Mouse (Mus musculus): ENCODE data around the gene Atpif1.

DNA sequence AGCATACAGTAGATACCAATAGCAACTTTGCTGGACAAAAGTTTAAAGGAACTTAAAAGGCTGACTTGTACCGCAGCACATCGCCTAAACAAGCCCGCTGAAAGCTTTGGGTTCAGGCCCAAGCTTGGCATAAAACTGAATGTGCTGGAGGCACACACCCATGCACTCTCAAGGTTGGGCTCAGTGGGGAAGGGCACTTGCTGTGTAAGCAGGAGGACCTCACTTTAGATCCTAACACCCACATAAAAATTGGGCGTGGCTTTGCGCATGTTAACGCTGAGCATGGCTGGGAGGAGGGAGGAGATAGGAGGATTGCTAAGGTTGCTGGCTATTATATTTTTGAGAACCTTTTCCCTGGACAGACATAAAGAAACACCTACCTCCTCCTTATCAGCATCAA, 8.7 kb downstream of the Atpif1 start:
- TF ChIP-seq POLR2A (IDR thresholded peaks at IDR 0.05; ENCODE audit: insufficient read length, low read depth) (no peak), REST (IDR thresholded peaks at IDR 0.05; ENCODE audit: insufficient read depth, insufficient read length) (no peak), MYOD1 (IDR thresholded peaks at IDR 0.05; ENCODE audit: control insufficient read depth in 1 of 3, insufficient read length in 2 of 3, low read depth in 2 of 3) (no peak), MAX (IDR thresholded peaks at IDR 0.05; ENCODE audit: low read depth) (no peak), CEBPB (IDR thresholded peaks at IDR 0.05; ENCODE audit: insufficient read depth, poor library complexity, severe bottlenecking) (no peak)

Measured in myocyte (in vitro differentiated cells).